Mouse (Mus musculus) liver, postnatal 0 days (tissue): ENCODE data around the gene Als2cr12.
"Not testable (repeated sequence)": the region's sequence is repeated elsewhere in the genome, so short reads cannot be mapped to it uniquely, and the experiment has no call there.

Experiments used
- CTCF ChIP-seq: sonication (generic); IDR thresholded peaks from 2 replicates; pipeline ENCODE4 v1.5.1; 2016; ENCODE audit warnings: antibody characterized with exemption, low read depth
- EP300 ChIP-seq: IDR thresholded peaks from 2 replicates; pipeline ENCODE4 v1.6.1; 2016; ENCODE audit warnings: antibody characterized with exemption, low read depth, mild to moderate bottlenecking

DNA sequence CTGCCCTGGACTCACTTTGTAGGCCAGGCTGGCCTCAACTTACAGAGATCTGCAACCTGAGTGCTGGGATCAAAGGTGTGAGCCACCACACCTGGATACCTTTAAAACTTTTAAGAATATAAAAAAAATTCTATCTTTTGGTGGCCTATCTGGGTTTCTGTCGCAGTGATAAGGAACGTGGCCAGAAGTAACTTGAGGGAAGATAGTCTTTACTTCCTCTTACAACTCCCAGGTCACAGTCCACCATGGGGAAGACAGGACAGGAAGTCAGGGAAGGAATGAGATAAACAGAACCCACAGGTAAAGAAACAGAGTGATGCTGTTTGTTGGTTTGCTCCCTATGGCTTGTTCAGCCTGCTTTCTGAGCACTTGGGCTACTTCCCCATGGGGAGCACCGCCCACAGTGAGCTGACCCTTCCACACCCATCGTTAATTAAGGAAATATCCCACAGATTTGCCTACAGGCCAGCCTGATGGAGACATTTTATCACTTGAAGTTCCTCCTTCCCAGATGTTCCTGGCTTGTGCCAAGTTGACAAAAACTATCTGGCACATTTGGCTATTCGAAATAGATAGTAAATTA, 4.9 kb upstream of the Als2cr12 start:
- TF ChIP-seq CTCF, EP300: not testable (repeated sequence)
